In the genomic region with DNA sequence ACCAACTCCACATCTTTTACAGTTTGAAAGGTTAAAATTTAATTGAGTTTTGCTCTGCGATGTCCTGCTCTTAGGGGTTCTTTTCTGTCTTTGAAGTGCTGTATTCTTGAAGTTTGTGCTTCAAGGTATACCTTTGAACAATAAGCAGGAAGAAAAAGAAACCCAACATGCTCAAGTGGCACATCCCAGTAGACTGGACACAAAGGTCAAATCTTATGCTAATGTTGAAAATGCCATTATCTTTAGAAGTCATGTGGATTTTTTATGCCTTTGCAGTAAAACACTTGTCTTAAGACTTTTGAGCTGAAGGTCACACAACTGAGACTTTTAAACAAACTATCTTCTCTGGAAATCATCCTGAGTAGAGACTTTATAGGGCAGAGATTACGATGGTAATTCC, we compare ENCODE assay signal across 24 mouse cellular contexts.
"Had no signal": no experiment of that assay in that cellular context is flagged by ENCODE, and none has a peak within 500 bp of the region (broad histone marks: within the 10 kb centered on the region; RNA-seq: fewer than 3 reads in every experiment).

No protein-coding gene starts in this region.

- DNase-seq: gastrocnemius, postnatal 14 days; gastrocnemius, postnatal 36 days; heart, adult 11 months; heart, adult 2 months; heart, postnatal 14 days; heart, postnatal 36 days; kidney, adult 18-20 months; kidney, adult 8-10 months; kidney, postnatal 10 days; kidney, postnatal 25 days; kidney, postnatal 4 days; liver; liver, embryonic 13.5 days had no signal

- H3K27me3 ChIP-seq: heart, embryonic 13.5 days; heart, embryonic 15.5 days; hindbrain, embryonic 13.5 days; hindbrain, embryonic 15.5 days; limb, embryonic 12.5 days; liver, embryonic 13.5 days had no signal

- H3K4me2 ChIP-seq: heart, embryonic 11.5 days; heart, embryonic 13.5 days; heart, embryonic 15.5 days; hindbrain, embryonic 13.5 days; hindbrain, embryonic 15.5 days; limb, embryonic 12.5 days; liver, embryonic 11.5 days; liver, embryonic 13.5 days had no signal

- H3K36me3 ChIP-seq: heart, embryonic 13.5 days; heart, embryonic 15.5 days; hindbrain, embryonic 13.5 days; hindbrain, embryonic 15.5 days; limb, embryonic 10.5 days; limb, embryonic 12.5 days; liver, embryonic 13.5 days had no signal

- H3K27ac ChIP-seq: heart, adult 2 months; heart, embryonic 13.5 days; heart, embryonic 15.5 days; hindbrain, embryonic 13.5 days; hindbrain, embryonic 15.5 days; hindbrain, postnatal 0 days; layer of hippocampus, adult 2 months; left cerebral cortex, adult 2 months; limb, embryonic 10.5 days; limb, embryonic 12.5 days; liver, embryonic 13.5 days had no signal

- ATAC-seq: hindbrain, postnatal 0 days had no signal

- H3K9me3 ChIP-seq: heart, embryonic 13.5 days; heart, embryonic 15.5 days; hindbrain, embryonic 13.5 days; hindbrain, embryonic 15.5 days; limb, embryonic 10.5 days; limb, embryonic 12.5 days; liver, embryonic 13.5 days had no signal

- H3K4me3 ChIP-seq: heart, adult 2 months; heart, embryonic 13.5 days; heart, embryonic 15.5 days; hindbrain, embryonic 13.5 days; hindbrain, embryonic 15.5 days; layer of hippocampus, adult 2 months; left cerebral cortex, adult 2 months; limb, embryonic 10.5 days; limb, embryonic 12.5 days; liver, embryonic 13.5 days had no signal

- H3K9ac ChIP-seq: heart, embryonic 13.5 days; heart, embryonic 15.5 days; hindbrain, embryonic 13.5 days; hindbrain, embryonic 15.5 days; limb, embryonic 12.5 days; liver, embryonic 13.5 days had no signal

- H3K4me1 ChIP-seq: heart, embryonic 13.5 days; heart, embryonic 15.5 days; hindbrain, embryonic 13.5 days; hindbrain, embryonic 15.5 days; limb, embryonic 10.5 days; limb, embryonic 12.5 days; liver, embryonic 13.5 days had no signal
